Mouse (Mus musculus) cerebral cortex, adult 2 months (tissue): ENCODE data around the gene Lmo2.

Experiments
- WGBS: fragments of 180-500 bp; shearing (Covaris S2); methylation state at CpG from one replicate; pipeline ENCODE4 v1.1.7; 2018; 5-methylcytosine and 5-hydroxymethylcytosine counted together

Lmo2 gene

GRCm38 (mm10) chr2:103944859-103945258 is 12.9 kb upstream of the Lmo2 start:
- 90% methylated on average over 2 of the region's 2 CpGs for WGBS

- WGBS: 76% methylated on average over 5 of the region's 5 CpGs
These were observed 12.2 kb upstream of the Lmo2 start for GRCm38 (mm10) chr2:103945571-103946092.

GRCm38 (mm10) chr2:103946892-103947291 is 10.9 kb upstream of the Lmo2 start:
- WGBS: 88% methylated on average over 8 of the region's 8 CpGs

GRCm38 (mm10) chr2:103947982-103948655 is 9.7 kb upstream of the Lmo2 start:
- 71% methylated on average over 8 of the region's 8 CpGs for WGBS

GRCm38 (mm10) chr2:103953050-103953835 is 4.5 kb upstream of the Lmo2 start:
- 84% methylated on average over 6 of the region's 6 CpGs for WGBS

- 87% methylated on average over 3 of the region's 3 CpGs for WGBS
These were observed 2.1 kb upstream of the Lmo2 start for GRCm38 (mm10) chr2:103955714-103956113.

- 89% methylated on average over 6 of the region's 6 CpGs for WGBS
These were observed 919 bp upstream of the Lmo2 start for GRCm38 (mm10) chr2:103956867-103957266.

- WGBS: 75% methylated on average over 3 of the region's 3 CpGs
These were observed 848 bp downstream of the Lmo2 start for GRCm38 (mm10) chr2:103958634-103959033.

GRCm38 (mm10) chr2:103959066-103959465 is 1.3 kb downstream of the Lmo2 start:
- 96% methylated on average over 5 of the region's 5 CpGs for WGBS

GRCm38 (mm10) chr2:103959574-103959973 is 1.8 kb downstream of the Lmo2 start:
- WGBS: 94% methylated on average over 6 of the region's 6 CpGs

- WGBS: 56% methylated on average over 4 of the region's 4 CpGs
These were observed 4.6 kb downstream of the Lmo2 start for GRCm38 (mm10) chr2:103962349-103962748.

GRCm38 (mm10) chr2:103965391-103965790 is 7.6 kb downstream of the Lmo2 start:
- 89% methylated on average over 3 of the region's 3 CpGs for WGBS

- 82% methylated on average over 4 of the region's 4 CpGs for WGBS
These were observed 10.4 kb downstream of the Lmo2 start for GRCm38 (mm10) chr2:103968186-103968585.

- 28% methylated on average over 10 of the region's 10 CpGs for WGBS
These were observed 11.2 kb downstream of the Lmo2 start for GRCm38 (mm10) chr2:103968919-103969436.

- WGBS: under 1% methylated on average over 40 of the region's 40 CpGs
These were observed 11.8 kb downstream of the Lmo2 start for GRCm38 (mm10) chr2:103969437-103970040.

GRCm38 (mm10) chr2:103970041-103970790 is 12.4 kb downstream of the Lmo2 start:
- WGBS: under 1% methylated on average over 76 of the region's 79 CpGs

GRCm38 (mm10) chr2:103970791-103971649 is 13.2 kb downstream of the Lmo2 start:
- WGBS: 11% methylated on average over 32 of the region's 32 CpGs

- WGBS: 43% methylated on average over 3 of the region's 3 CpGs
These were observed 14.1 kb downstream of the Lmo2 start for GRCm38 (mm10) chr2:103971838-103972237.

- WGBS: 80% methylated on average over 7 of the region's 7 CpGs
These were observed 18.1 kb downstream of the Lmo2 start for GRCm38 (mm10) chr2:103975904-103976303.

- 85% methylated on average over 8 of the region's 8 CpGs for WGBS
These were observed 19.4 kb downstream of the Lmo2 start for GRCm38 (mm10) chr2:103977216-103977615.

- WGBS: 67% methylated on average over 9 of the region's 9 CpGs
These were observed 19.9 kb downstream of the Lmo2 start for GRCm38 (mm10) chr2:103977716-103978115.
